Mouse (Mus musculus): Measurements from ENCODE around the gene Olfr1491. TPM values are rescaled to one million over a fixed set of nuclear protein-coding genes. Genes with fewer than 3 reads are reported as not detected.

Gene Olfr1491
- not detected for total RNA-seq (2021)
- long read RNA-seq, result 0 reads

DNA sequence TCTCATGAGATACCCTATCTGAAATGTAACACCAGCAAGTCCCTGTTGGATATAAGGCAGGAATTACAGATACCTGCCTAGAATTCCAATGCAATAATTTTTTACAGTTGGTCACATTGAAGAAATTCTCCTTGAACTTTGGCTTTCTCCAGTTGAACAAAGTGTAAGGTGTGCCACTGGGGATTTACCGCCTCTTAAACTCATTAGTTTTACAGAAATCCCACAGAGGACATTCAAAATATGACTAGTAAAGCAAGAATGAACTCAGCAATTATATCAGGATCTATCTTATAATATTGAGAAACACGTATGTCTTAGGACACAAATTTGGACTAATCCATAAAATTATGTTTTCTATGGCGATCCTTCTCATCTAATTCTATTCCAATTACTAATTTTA is at the start of gene Olfr1491:
Gene Olfr1491 (plus strand): TSS at position 301 of the 400 bp plus-strand sequence.
- no peak for DNase-seq (ENCODE audit: low spot score in 2 of 2)

- DNase-seq (ENCODE audit: low spot score in 2 of 2), result no peak
These were observed 46.3 kb upstream of the Olfr1491 start, which contains the start of gene Olfr1490 for GRCm38 (mm10) chr19:13650791-13651190. Gene Olfr1490, plus strand, starts transcription at chr19:13651091.

DNA sequence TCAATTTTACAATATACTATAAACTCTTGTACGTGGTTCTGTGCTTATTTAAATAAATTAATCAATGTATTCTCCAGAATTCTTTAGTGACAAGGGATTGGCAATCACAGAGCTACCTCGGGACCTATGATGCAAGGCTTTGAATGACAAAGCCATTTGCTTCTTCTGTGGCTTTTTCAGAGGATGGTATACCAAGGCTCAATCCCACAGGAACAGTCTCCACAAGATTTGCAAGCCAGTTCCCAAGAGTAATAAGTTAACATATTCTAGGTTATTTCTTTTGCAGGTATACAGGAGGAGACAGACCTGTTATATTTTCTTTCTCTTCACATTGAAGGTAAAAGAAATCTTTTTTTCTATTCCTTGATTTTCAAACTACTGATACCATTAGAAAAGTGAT is 25.9 kb downstream of the Olfr1491 start, which contains the start of gene Olfr1493-ps1:
Gene Olfr1493-ps1 (plus strand): TSS at position 301 of the 400 bp plus-strand sequence.
- DNase-seq (ENCODE audit: low spot score in 2 of 2), result no peak

GRCm38 (mm10) chr19:13739428-13739827 is 42.4 kb downstream of the Olfr1491 start, which contains the start of gene Olfr1494:
Gene Olfr1494, plus strand, starts transcription at chr19:13739728.
- no peak for DNase-seq (ENCODE audit: low spot score in 2 of 2)

DNA sequence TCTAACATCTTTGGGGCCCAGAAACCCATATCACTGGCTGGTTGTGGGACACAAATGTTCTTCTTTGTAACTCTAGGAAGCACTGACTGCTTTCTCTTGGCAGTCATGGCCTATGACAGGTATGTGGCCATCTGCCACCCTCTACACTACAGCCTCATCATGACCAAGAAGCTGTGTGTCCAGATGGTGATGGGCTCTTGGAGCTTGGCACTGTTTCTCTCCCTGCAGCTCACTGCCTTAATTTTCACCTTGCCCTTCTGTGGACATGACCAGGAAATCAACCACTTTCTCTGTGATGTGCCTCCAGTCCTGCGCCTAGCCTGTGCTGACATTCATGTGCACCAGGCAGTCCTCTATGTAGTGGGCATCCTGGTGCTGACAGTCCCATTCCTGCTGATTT is 52.3 kb downstream of the Olfr1491 start:
- DNase-seq (ENCODE audit: low spot score in 2 of 2), result no peak

Other genes with a start within 250 kb of the Olfr1491 start
- gene Olfr1472, start 241.2 kb upstream of the Olfr1491 start, total RNA-seq (2021), result not detected
- not detected for gene Olfr1474, start 227.7 kb upstream of the Olfr1491 start, total RNA-seq (2021)
- not detected for gene Olfr1475, start 217.1 kb upstream of the Olfr1491 start, total RNA-seq (2021)
- gene Olfr1477, start 196.7 kb upstream of the Olfr1491 start, total RNA-seq (2021), result not detected
- not detected for gene Olfr1480, start 169.4 kb upstream of the Olfr1491 start, total RNA-seq (2021)
- gene Olfr1484, start 113.8 kb upstream of the Olfr1491 start, total RNA-seq (2021), result not detected
- gene Olfr1487, start 79.9 kb upstream of the Olfr1491 start, total RNA-seq (2021), result not detected
- gene Olfr1489, start 65.6 kb upstream of the Olfr1491 start, total RNA-seq (2021), result not detected
- gene Olfr1490, start 46.2 kb upstream of the Olfr1491 start, total RNA-seq (2021), result not detected
- gene Olfr1493-ps1, start 26.0 kb downstream of the Olfr1491 start, total RNA-seq (2021), result not detected
- gene Olfr1494, start 42.5 kb downstream of the Olfr1491 start, total RNA-seq (2021), result not detected
- not detected for gene Olfr1495, start 67.3 kb downstream of the Olfr1491 start, total RNA-seq (2021)
- not detected for gene Olfr1496, start 80.6 kb downstream of the Olfr1491 start, total RNA-seq (2021)
- gene Olfr1497, start 100.9 kb downstream of the Olfr1491 start, total RNA-seq (2021), result not detected
- gene Olfr1499, start 122.2 kb downstream of the Olfr1491 start, total RNA-seq (2021), result not detected
- not detected for gene Olfr1500, start 133.2 kb downstream of the Olfr1491 start, total RNA-seq (2021)
- not detected for gene Olfr1501, start 153.4 kb downstream of the Olfr1491 start, total RNA-seq (2021)
- not detected for gene Olfr1502, start 164.5 kb downstream of the Olfr1491 start, total RNA-seq (2021)
- not detected for gene Olfr1504, start 200.7 kb downstream of the Olfr1491 start, total RNA-seq (2021)
- gene Olfr1505, start 216.3 kb downstream of the Olfr1491 start, total RNA-seq (2021), result not detected

Measured in layer of hippocampus, adult 18-20 months (tissue).